Mouse (Mus musculus): ENCODE measurements around the gene 6030468B19Rik. TPM values are rescaled to one million over a fixed set of nuclear protein-coding genes. Genes with fewer than 3 reads are reported as not detected.

6030468B19Rik gene
- polyA plus RNA-seq, 1 experiment from 2014 or later: 1.7 TPM

GRCm38 (mm10) chr11:117845651-117846050, 48.2 kb downstream of the 6030468B19Rik start:
- no peak overlapping the region for H3K9ac ChIP-seq
- no peak for ATAC-seq (ENCODE audit: insufficient number of reproducible peaks, low FRiP score)

DNA sequence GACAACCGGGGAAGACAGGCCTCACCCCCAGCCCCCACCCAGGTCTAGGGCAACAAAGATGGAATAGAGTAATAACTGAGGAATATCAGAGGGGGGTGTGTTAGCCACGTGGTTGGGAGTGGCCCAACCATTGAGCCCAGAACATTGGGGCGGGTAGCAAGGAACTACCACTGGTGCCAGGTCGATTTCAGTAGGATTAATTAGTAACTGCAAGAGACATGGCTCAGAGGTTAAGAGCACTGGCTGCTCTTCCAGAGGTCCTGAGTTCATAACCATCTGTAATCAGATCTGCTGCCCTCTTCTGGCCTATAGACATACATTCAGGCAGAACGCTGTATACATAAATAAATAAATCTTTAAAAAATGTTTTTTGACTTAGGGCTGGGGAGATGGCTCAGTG, 49.2 kb downstream of the 6030468B19Rik start:
- no peaks in the 10 kb centered on the region for H3K27me3 ChIP-seq (replicated peaks)
- H3K9ac ChIP-seq: no peak overlapping the region
- ATAC-seq (ENCODE audit: insufficient number of reproducible peaks, low FRiP score): no peak
- 62% methylated on average over 5 of the region's 5 CpGs for whole genome bisulfite sequencing
- no peaks in the 10 kb centered on the region for H3K9me3 ChIP-seq (replicated peaks)
- no peak overlapping the region for H3K27ac ChIP-seq (ENCODE audit: poor library complexity, severe bottlenecking)
- H3K4me1 ChIP-seq (replicated peaks): peaks cover 27% of the 10 kb centered on the region
- H3K36me3 ChIP-seq: peaks cover 5% of the 10 kb centered on the region
- H3K4me3 ChIP-seq: no peak overlapping the region
- no peak overlapping the region for H3K4me2 ChIP-seq

More at GRCm38 (mm10) chr11:117845651-117846050, 48.2 kb downstream of the 6030468B19Rik start:
- Histone ChIP-seq H3K36me3 (no peaks in the 10 kb centered on the region), H3K27ac (ENCODE audit: poor library complexity, severe bottlenecking) (no peak overlapping the region), H3K27me3 (replicated peaks) (no peaks in the 10 kb centered on the region), H3K4me1 (replicated peaks) (peaks cover 28% of the 10 kb centered on the region), H3K9me3 (replicated peaks) (no peaks in the 10 kb centered on the region), H3K4me2 (no peak overlapping the region), H3K4me3 (no peak overlapping the region)
- WGBS: 76% methylated on average over 2 of the region's 2 CpGs

DNA sequence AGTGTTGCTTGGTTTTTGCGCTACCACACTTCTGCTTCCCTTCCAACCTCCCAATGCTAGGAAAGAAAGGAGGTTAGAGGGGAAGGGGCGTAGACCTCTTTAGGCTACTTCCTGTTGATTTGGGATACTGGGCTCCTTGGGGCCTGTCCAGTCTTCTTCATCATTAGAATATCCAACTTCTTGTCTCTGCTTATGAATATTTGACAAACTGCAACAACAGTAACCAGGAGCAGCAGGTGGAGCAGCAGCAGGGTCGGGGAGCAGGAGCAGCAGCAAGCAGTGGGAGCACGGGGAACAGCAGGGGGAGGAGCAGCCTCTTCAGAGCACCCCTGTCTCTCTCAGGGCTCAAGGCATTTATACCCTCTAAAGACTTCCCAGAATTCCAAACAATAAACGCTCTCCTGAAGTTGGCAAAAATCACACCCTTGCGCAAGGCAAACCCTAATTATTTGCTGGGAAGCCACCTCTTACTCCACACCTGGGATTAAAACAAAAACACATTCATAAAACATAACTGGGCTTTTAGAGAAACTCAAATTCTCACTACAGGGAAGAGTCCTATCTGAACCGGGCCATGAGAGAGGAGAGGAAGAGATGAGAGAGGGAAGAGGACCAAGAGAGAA, 50.2 kb downstream of the 6030468B19Rik start:
- ATAC-seq (ENCODE audit: insufficient number of reproducible peaks, low FRiP score): no peak
- H3K4me2 ChIP-seq: peak overlapping the region; percentile 86
- H3K4me3 ChIP-seq: peak overlapping the region; percentile 74; the same call in 1 of the 2 replicates
- no peaks in the 10 kb centered on the region for H3K9me3 ChIP-seq (replicated peaks)
- H3K27me3 ChIP-seq (replicated peaks): no peaks in the 10 kb centered on the region
- H3K36me3 ChIP-seq: peaks cover 15% of the 10 kb centered on the region
- peaks cover 27% of the 10 kb centered on the region for H3K4me1 ChIP-seq (replicated peaks)
- peak overlapping the region; percentile 97 for H3K27ac ChIP-seq (ENCODE audit: poor library complexity, severe bottlenecking)
- 74% methylated on average over 7 of the region's 7 CpGs for WGBS
- H3K9ac ChIP-seq: peak overlapping the region; percentile 85

DNA sequence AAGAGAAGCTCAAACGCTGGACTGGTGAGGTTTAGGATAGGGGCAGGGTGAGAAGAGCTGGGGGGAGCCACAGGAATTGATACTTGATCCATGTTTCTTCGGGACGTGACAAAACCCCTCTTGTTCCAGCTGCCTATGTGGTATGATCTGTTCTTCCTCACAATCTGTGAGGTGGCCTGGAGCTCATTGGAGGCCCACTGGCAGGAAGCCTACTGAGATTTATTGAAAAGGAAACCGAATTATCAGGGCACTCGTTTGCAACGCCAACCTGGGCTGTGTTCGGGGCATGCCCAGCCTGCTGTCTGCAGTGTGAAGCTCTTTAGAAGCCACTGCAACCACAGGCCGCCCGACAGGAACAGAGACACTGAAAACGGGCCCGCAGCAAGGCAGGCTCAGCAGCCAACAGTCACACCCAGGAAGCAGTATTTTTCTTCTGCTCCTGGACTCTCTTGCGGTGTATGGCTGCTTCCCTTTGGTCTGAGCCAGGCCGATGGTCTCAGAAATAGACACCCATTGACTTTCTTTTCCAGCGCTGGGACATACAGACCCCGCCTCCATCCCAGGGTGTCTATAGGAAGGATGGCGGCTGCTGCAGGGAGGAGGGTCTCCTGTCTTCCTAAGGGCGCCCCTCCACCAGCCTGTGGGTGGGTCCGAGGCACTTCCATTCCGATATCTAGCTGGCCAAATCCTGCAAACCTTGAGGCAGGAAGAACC, 51.0 kb downstream of the 6030468B19Rik start:
- WGBS: 8% methylated on average over 19 of the region's 19 CpGs
- Histone ChIP-seq H3K27me3 (replicated peaks) (no peaks in the 10 kb centered on the region), H3K27ac (ENCODE audit: poor library complexity, severe bottlenecking) (peak overlapping the region; percentile 97), H3K4me2 (peak overlapping the region; percentile 86), H3K4me1 (replicated peaks) (peaks cover 27% of the 10 kb centered on the region), H3K9me3 (replicated peaks) (no peaks in the 10 kb centered on the region), H3K36me3 (peaks cover 23% of the 10 kb centered on the region), H3K9ac (peak overlapping the region; percentile 85), H3K4me3 (peak overlapping the region; percentile 74)
- peak; percentile 68 for ATAC-seq (ENCODE audit: insufficient number of reproducible peaks, low FRiP score)

- Histone ChIP-seq H3K4me1 (replicated peaks) (peaks cover 27% of the 10 kb centered on the region), H3K4me2 (peak within 1 kb of the TSS; percentile 86), H3K4me3 (peak within 1 kb of the TSS; percentile 74), H3K9ac (peak within 1 kb of the TSS; percentile 85), H3K36me3 (peaks cover 30% of the 10 kb centered on the region), H3K27me3 (replicated peaks) (no peaks in the 10 kb centered on the region), H3K27ac (ENCODE audit: poor library complexity, severe bottlenecking) (peak within 1 kb of the TSS; percentile 97), H3K9me3 (replicated peaks) (no peaks in the 10 kb centered on the region)
- ATAC-seq (ENCODE audit: insufficient number of reproducible peaks, low FRiP score): peak; percentile 96
- WGBS: under 1% methylated on average over 51 of the region's 51 CpGs
These were observed 51.7 kb downstream of the 6030468B19Rik start, which contains the start of gene Birc5 for GRCm38 (mm10) chr11:117848985-117849671. Gene Birc5 (plus strand): TSS chr11:117849251.

- H3K4me1 ChIP-seq (replicated peaks): peaks cover 23% of the 10 kb centered on the region
- peaks cover 63% of the 10 kb centered on the region for H3K36me3 ChIP-seq
- H3K9ac ChIP-seq: no peak overlapping the region
- no peak overlapping the region for H3K4me2 ChIP-seq
- no peak for ATAC-seq (ENCODE audit: insufficient number of reproducible peaks, low FRiP score)
- no peaks in the 10 kb centered on the region for H3K27me3 ChIP-seq (replicated peaks)
- no peak overlapping the region for H3K4me3 ChIP-seq
- no peak overlapping the region for H3K27ac ChIP-seq (ENCODE audit: poor library complexity, severe bottlenecking)
- WGBS: 91% methylated on average over 3 of the region's 3 CpGs
- H3K9me3 ChIP-seq (replicated peaks): no peaks in the 10 kb centered on the region
These were observed 55.4 kb downstream of the 6030468B19Rik start for GRCm38 (mm10) chr11:117852875-117853274.

DNA sequence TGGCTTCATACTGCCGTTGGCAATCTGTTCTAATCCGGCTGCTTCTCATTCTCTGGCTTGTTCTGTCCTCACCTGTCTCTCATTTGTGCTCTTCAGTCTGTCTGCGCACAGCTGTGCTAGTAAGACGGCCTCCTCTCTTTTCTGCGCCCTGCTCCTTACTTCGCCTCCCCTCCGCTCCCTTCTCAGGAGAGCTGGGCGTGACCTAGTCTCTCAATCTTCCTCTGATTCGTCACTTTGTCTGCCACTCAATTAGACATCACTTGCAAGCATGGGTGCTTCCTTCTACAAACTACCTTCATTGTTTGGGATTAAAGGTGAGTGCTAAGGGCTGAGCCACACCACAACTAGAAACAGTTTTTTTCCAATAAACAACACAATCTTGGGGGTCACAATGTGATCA, 56.8 kb downstream of the 6030468B19Rik start:
- WGBS: 88% methylated on average over 9 of the region's 9 CpGs
- no peak overlapping the region for H3K4me3 ChIP-seq
- H3K9ac ChIP-seq: no peak overlapping the region
- H3K27ac ChIP-seq (ENCODE audit: poor library complexity, severe bottlenecking): no peak overlapping the region
- no peak for ATAC-seq (ENCODE audit: insufficient number of reproducible peaks, low FRiP score)
- peaks cover 13% of the 10 kb centered on the region for H3K27me3 ChIP-seq (replicated peaks)
- H3K4me1 ChIP-seq (replicated peaks): peaks cover 17% of the 10 kb centered on the region
- no peaks in the 10 kb centered on the region for H3K9me3 ChIP-seq (replicated peaks)
- H3K36me3 ChIP-seq: peaks cover 65% of the 10 kb centered on the region
- H3K4me2 ChIP-seq: no peak overlapping the region

DNA sequence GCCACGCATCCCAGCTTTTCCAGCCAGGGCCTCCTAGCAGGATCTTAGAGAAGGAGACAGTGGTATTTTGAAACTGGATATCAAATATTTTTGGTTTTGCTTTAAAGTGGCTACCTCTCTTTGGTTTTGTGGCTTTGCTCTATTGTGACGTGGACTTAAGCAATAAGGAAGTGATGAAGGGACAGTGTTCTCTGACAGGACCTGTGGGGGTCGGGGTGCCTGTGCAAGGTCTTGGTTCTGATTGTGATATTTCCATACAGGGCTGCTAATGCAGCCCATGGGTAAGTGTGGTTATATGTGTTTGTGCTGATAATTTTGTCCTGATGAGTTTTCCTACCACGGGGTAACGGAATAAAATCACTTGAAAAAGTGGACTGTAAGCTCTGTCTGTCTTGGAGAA, 57.9 kb downstream of the 6030468B19Rik start:
- no peak for ATAC-seq (ENCODE audit: insufficient number of reproducible peaks, low FRiP score)
- Histone ChIP-seq H3K36me3 (peaks cover 65% of the 10 kb centered on the region), H3K4me2 (no peak overlapping the region), H3K9ac (no peak overlapping the region), H3K27ac (ENCODE audit: poor library complexity, severe bottlenecking) (no peak overlapping the region), H3K4me1 (replicated peaks) (peaks cover 12% of the 10 kb centered on the region), H3K9me3 (replicated peaks) (no peaks in the 10 kb centered on the region), H3K27me3 (replicated peaks) (peaks cover 24% of the 10 kb centered on the region), H3K4me3 (no peak overlapping the region)
- WGBS: 93% methylated on average over 5 of the region's 5 CpGs

DNA sequence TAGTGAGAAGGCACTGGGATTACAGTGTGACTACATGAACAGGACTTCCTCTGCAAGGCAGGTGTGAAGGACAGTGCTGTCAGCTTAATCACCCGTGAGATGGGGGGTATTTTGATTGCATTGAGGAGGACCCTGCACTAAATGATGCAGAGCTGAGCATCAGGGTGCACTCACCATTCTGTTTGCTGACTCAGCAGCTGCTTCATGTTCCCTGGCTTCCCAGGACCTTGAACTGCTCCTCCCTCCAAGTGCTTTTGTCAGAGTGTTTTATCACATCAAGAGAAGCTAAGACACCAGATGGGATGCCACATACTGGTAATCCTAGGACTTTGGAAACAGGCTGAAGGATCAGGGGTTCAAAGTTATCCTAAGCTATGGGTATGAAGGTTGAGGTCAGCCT, 58.5 kb downstream of the 6030468B19Rik start:
- Histone ChIP-seq H3K4me2 (no peak overlapping the region), H3K27me3 (replicated peaks) (peaks cover 30% of the 10 kb centered on the region), H3K36me3 (peaks cover 63% of the 10 kb centered on the region), H3K4me3 (no peak overlapping the region), H3K27ac (ENCODE audit: poor library complexity, severe bottlenecking) (no peak overlapping the region), H3K4me1 (replicated peaks) (peaks cover 12% of the 10 kb centered on the region), H3K9ac (no peak overlapping the region), H3K9me3 (replicated peaks) (no peaks in the 10 kb centered on the region)
- 71% methylated on average over 1 of the region's 1 CpGs for WGBS
- no peak for ATAC-seq (ENCODE audit: insufficient number of reproducible peaks, low FRiP score)
